Mouse (Mus musculus): Measurements from ENCODE around the gene D3Ertd751e. TPM values are rescaled to one million over a fixed set of nuclear protein-coding genes. Genes with fewer than 3 reads are reported as not detected.

Gene D3Ertd751e
- 10.7 and 11.1 TPM in 2 replicates for polyA plus RNA-seq (2015; fragmentation: Nextera tagmentation; extraction: Ambion mirVana)

- Histone ChIP-seq H3K9ac (ENCODE audit: low read depth, low read length) (peak within 1 kb of the TSS; percentile 68), H3K27ac (ENCODE audit: low read depth, low read length) (peak within 1 kb of the TSS; percentile 87), H3K4me2 (replicated peaks; ENCODE audit: low read depth) (peak within 1 kb of the TSS; percentile 74), H3K4me3 (ENCODE audit: low read depth, low read length) (peak within 1 kb of the TSS; percentile 77), H3K36me3 (ENCODE audit: control insufficient read depth, insufficient read depth) (no peaks in the 10 kb centered on the region), H3K9me3 (ENCODE audit: control insufficient read depth) (no peaks in the 10 kb centered on the region), H3K4me1 (replicated peaks; ENCODE audit: control insufficient read depth, insufficient read depth, low read length) (no peaks in the 10 kb centered on the region), H3K27me3 (replicated peaks; ENCODE audit: control insufficient read depth, insufficient read depth, low read length) (no peaks in the 10 kb centered on the region)
- ATAC-seq: peak; percentile 100
- TF ChIP-seq CTCF (IDR thresholded peaks at IDR 0.05; ENCODE audit: low read depth): peak; percentile 18; the same call in 1 of the 2 replicates
- WGBS: under 1% methylated on average over 66 of the region's 66 CpGs
These were observed at the start of gene D3Ertd751e, which contains the start of gene Sclt1 for GRCm38 (mm10) chr3:41742278-41742934. D3Ertd751e (plus strand) TSS chr3:41742611. Sclt1 (minus strand) TSS chr3:41742514.

- no peak overlapping the region for H3K4me3 ChIP-seq (ENCODE audit: low read depth, low read length)
- no peaks in the 10 kb centered on the region for H3K27me3 ChIP-seq (replicated peaks; ENCODE audit: control insufficient read depth, insufficient read depth, low read length)
- no peaks in the 10 kb centered on the region for H3K4me1 ChIP-seq (replicated peaks; ENCODE audit: control insufficient read depth, insufficient read depth, low read length)
- 61% methylated on average over 1 of the region's 1 CpGs for WGBS
- ATAC-seq: no peak
- H3K36me3 ChIP-seq (ENCODE audit: control insufficient read depth, insufficient read depth): 0 out of 2 replicates have a peak, but pooled peaks cover 5% of the 10 kb centered on the region
- no peak overlapping the region for H3K27ac ChIP-seq (ENCODE audit: low read depth, low read length)
- no peaks in the 10 kb centered on the region for H3K9me3 ChIP-seq (ENCODE audit: control insufficient read depth)
- no peak for TF ChIP-seq CTCF (IDR thresholded peaks at IDR 0.05; ENCODE audit: low read depth)
- H3K4me2 ChIP-seq (replicated peaks; ENCODE audit: low read depth): no peak overlapping the region
- H3K9ac ChIP-seq (ENCODE audit: low read depth, low read length): no peak overlapping the region
These were observed 46.7 kb upstream of the D3Ertd751e start for GRCm38 (mm10) chr3:41695681-41696080.

- Histone ChIP-seq H3K27me3 (replicated peaks; ENCODE audit: control insufficient read depth, insufficient read depth, low read length) (no peaks in the 10 kb centered on the region), H3K27ac (ENCODE audit: low read depth, low read length) (peak overlapping the region; percentile 87), H3K4me2 (replicated peaks; ENCODE audit: low read depth) (peak overlapping the region; percentile 74), H3K4me3 (ENCODE audit: low read depth, low read length) (peak overlapping the region; percentile 77), H3K36me3 (ENCODE audit: control insufficient read depth, insufficient read depth) (no peaks in the 10 kb centered on the region), H3K9ac (ENCODE audit: low read depth, low read length) (peak overlapping the region; percentile 68), H3K9me3 (ENCODE audit: control insufficient read depth) (no peaks in the 10 kb centered on the region), H3K4me1 (replicated peaks; ENCODE audit: control insufficient read depth, insufficient read depth, low read length) (no peaks in the 10 kb centered on the region)
- WGBS: under 1% methylated on average over 39 of the region's 39 CpGs
- no peak for ATAC-seq
- TF ChIP-seq CTCF (IDR thresholded peaks at IDR 0.05; ENCODE audit: low read depth): no peak
These were observed 672 bp upstream of the D3Ertd751e start for GRCm38 (mm10) chr3:41741601-41742277.

- Histone ChIP-seq H3K9ac (ENCODE audit: low read depth, low read length) (no peak overlapping the region), H3K36me3 (ENCODE audit: control insufficient read depth, insufficient read depth) (no peaks in the 10 kb centered on the region), H3K27ac (ENCODE audit: low read depth, low read length) (no peak overlapping the region), H3K9me3 (ENCODE audit: control insufficient read depth) (no peaks in the 10 kb centered on the region), H3K27me3 (replicated peaks; ENCODE audit: control insufficient read depth, insufficient read depth, low read length) (no peaks in the 10 kb centered on the region), H3K4me3 (ENCODE audit: low read depth, low read length) (no peak overlapping the region), H3K4me1 (replicated peaks; ENCODE audit: control insufficient read depth, insufficient read depth, low read length) (no peaks in the 10 kb centered on the region), H3K4me2 (replicated peaks; ENCODE audit: low read depth) (peak overlapping the region; percentile 74)
- TF ChIP-seq CTCF (IDR thresholded peaks at IDR 0.05; ENCODE audit: low read depth): peak; percentile 61
- 25% methylated on average over 6 of the region's 6 CpGs for WGBS
- ATAC-seq: no peak
These were observed 1.0 kb downstream of the D3Ertd751e start for GRCm38 (mm10) chr3:41743436-41743835.

- no peak overlapping the region for H3K4me3 ChIP-seq (ENCODE audit: low read depth, low read length)
- no peaks in the 10 kb centered on the region for H3K36me3 ChIP-seq (ENCODE audit: control insufficient read depth, insufficient read depth)
- H3K4me1 ChIP-seq (replicated peaks; ENCODE audit: control insufficient read depth, insufficient read depth, low read length): no peaks in the 10 kb centered on the region
- no peak for TF ChIP-seq CTCF (IDR thresholded peaks at IDR 0.05; ENCODE audit: low read depth)
- no peaks in the 10 kb centered on the region for H3K27me3 ChIP-seq (replicated peaks; ENCODE audit: control insufficient read depth, insufficient read depth, low read length)
- H3K9ac ChIP-seq (ENCODE audit: low read depth, low read length): no peak overlapping the region
- H3K27ac ChIP-seq (ENCODE audit: low read depth, low read length): no peak overlapping the region
- 79% methylated on average over 2 of the region's 2 CpGs for WGBS
- ATAC-seq: no peak
- H3K9me3 ChIP-seq (ENCODE audit: control insufficient read depth): no peaks in the 10 kb centered on the region
- no peak overlapping the region for H3K4me2 ChIP-seq (replicated peaks; ENCODE audit: low read depth)
These were observed 12.1 kb downstream of the D3Ertd751e start for GRCm38 (mm10) chr3:41754556-41754955.

GRCm38 (mm10) chr3:41762091-41762490 is 19.7 kb downstream of the D3Ertd751e start:
- Histone ChIP-seq H3K4me3 (ENCODE audit: low read depth, low read length) (no peak overlapping the region), H3K9me3 (ENCODE audit: control insufficient read depth) (no peaks in the 10 kb centered on the region), H3K36me3 (ENCODE audit: control insufficient read depth, insufficient read depth) (no peaks in the 10 kb centered on the region), H3K9ac (ENCODE audit: low read depth, low read length) (no peak overlapping the region), H3K4me1 (replicated peaks; ENCODE audit: control insufficient read depth, insufficient read depth, low read length) (no peaks in the 10 kb centered on the region), H3K4me2 (replicated peaks; ENCODE audit: low read depth) (no peak overlapping the region), H3K27me3 (replicated peaks; ENCODE audit: control insufficient read depth, insufficient read depth, low read length) (no peaks in the 10 kb centered on the region), H3K27ac (ENCODE audit: low read depth, low read length) (no peak overlapping the region)
- no peak for TF ChIP-seq CTCF (IDR thresholded peaks at IDR 0.05; ENCODE audit: low read depth)
- ATAC-seq: no peak
- 82% methylated on average over 3 of the region's 3 CpGs for WGBS

All from intestine, postnatal 0 days (tissue).